Mouse (Mus musculus) hindbrain, postnatal 0 days (tissue): ENCODE data around the gene Ccdc167. TPM values are rescaled to one million over a fixed set of nuclear protein-coding genes. Genes with fewer than 3 reads are reported as not detected.

ENCODE experiments used
- ATAC-seq: fragments of 200-750 bp; cut with Nextera tagmentation; 2 replicates; pipeline ENCODE4 v1.8.0; 2017; ENCODE audit warnings: mild to moderate bottlenecking, moderate TSS enrichment, moderate library complexity
- DNase-seq: peaks from one replicate; pipeline ENCODE4 v3.0.0-alpha.2; 2015; ENCODE audit warnings: low spot score
- H3K27ac ChIP-seq: fragments of 300-500 bp; sonication (generic); 2 replicates; pipeline ENCODE4 v1.5.1; 2014; ENCODE audit warnings: mild to moderate bottlenecking
- H3K27me3 ChIP-seq: fragments of 300-500 bp; sonication (generic); 2 replicates; pipeline ENCODE4 v1.6.1; 2014; ENCODE audit warnings: low read length, mixed read lengths; ENCODE audit not compliant: insufficient read depth
- H3K36me3 ChIP-seq: fragments of 300-500 bp; sonication (generic); 2 replicates; pipeline ENCODE4 v1.6.1; 2014; ENCODE audit warnings: low read length, mixed read lengths; ENCODE audit not compliant: insufficient read depth
- H3K4me1 ChIP-seq: fragments of 300-500 bp; sonication (generic); 2 replicates; pipeline ENCODE4 v1.6.1; 2014; ENCODE audit warnings: antibody characterized with exemption, low read length, mixed read lengths; ENCODE audit not compliant: insufficient read depth
- H3K4me2 ChIP-seq: fragments of 300-500 bp; sonication (generic); 2 replicates; pipeline ENCODE4 v1.6.1; 2014; ENCODE audit warnings: low read depth, mild to moderate bottlenecking, low read length, moderate library complexity, mixed read lengths
- H3K4me3 ChIP-seq: fragments of 300-500 bp; sonication (generic); 2 replicates; pipeline ENCODE4 v1.5.1; 2014; ENCODE audit warnings: low read length
- H3K9ac ChIP-seq: fragments of 300-500 bp; sonication (generic); replicated peaks from 2 replicates; pipeline ENCODE4 v1.6.1; 2014; ENCODE audit warnings: mild to moderate bottlenecking, low read length, moderate library complexity, mixed read lengths
- H3K9me3 ChIP-seq: fragments of 300-500 bp; sonication (generic); 2 replicates; pipeline ENCODE4 v1.6.1; 2016; ENCODE audit warnings: low read length, mixed read lengths
- CTCF ChIP-seq: IDR thresholded peaks from 2 replicates; pipeline ENCODE4 v1.5.1; 2016; ENCODE audit warnings: antibody characterized with exemption, control low read depth, low read depth
- WGBS: fragments of 180-500 bp; shearing (Covaris S2); extraction: QIAGEN DNeasy Blood & Tissue Kit; methylation state at CpG from one replicate; pipeline ENCODE4 v1.1.7; 2014; 5-methylcytosine and 5-hydroxymethylcytosine counted together
- polyA plus RNA-seq: library from polyadenylated mRNA; unstranded; fragments of >200 nt; fragmentation: Nextera tagmentation; extraction: Ambion mirVana; gene quantifications from 2 replicates; pipeline ENCODE4 v1.2.1, GENCODE M21; 2015
- total RNA-seq: library from RNA; depleted of rRNA; stranded (reverse); fragments of >200 nt; gene quantifications from 2 replicates; pipeline ENCODE4 v1.2.3, GENCODE M21; 2014

The Ccdc167 gene
- total and polyA plus RNA-seq, 2 experiments from 2014 or later, result 9.7 to 9.8 TPM

- Histone ChIP-seq H3K36me3 (no peaks in the 10 kb centered on the region), H3K27me3 (no peaks in the 10 kb centered on the region), H3K4me2 (no peak overlapping the region), H3K9ac (no peak overlapping the region), H3K27ac (no peak overlapping the region), H3K4me3 (no peak overlapping the region), H3K9me3 (no peaks in the 10 kb centered on the region), H3K4me1 (no peaks in the 10 kb centered on the region; the same call in none of the 2 replicates)
- 66% methylated on average over 10 of the region's 10 CpGs for WGBS
- ATAC-seq (no peak), DNase-seq (no peak)
- no peak for TF ChIP-seq CTCF
Measured at GRCm38 (mm10) chr17:29756381-29756780, 39.5 kb upstream of the Ccdc167 start.

- WGBS, result 50% methylated on average over 4 of the region's 4 CpGs
- H3K4me1 ChIP-seq, result no peaks in the 10 kb centered on the region; the same call in none of the 2 replicates
- TF ChIP-seq CTCF, result no peak
- no peak overlapping the region for H3K27ac ChIP-seq
- H3K9ac ChIP-seq, result no peak overlapping the region
- H3K27me3 ChIP-seq, result no peaks in the 10 kb centered on the region
- ATAC-seq (no peak), DNase-seq (no peak)
- no peak overlapping the region for H3K4me3 ChIP-seq
- H3K36me3 ChIP-seq, result no peaks in the 10 kb centered on the region
- H3K9me3 ChIP-seq, result no peaks in the 10 kb centered on the region
- no peak overlapping the region for H3K4me2 ChIP-seq
Measured at GRCm38 (mm10) chr17:29754510-29754909, 37.7 kb upstream of the Ccdc167 start.

- no peak overlapping the region for H3K4me3 ChIP-seq
- no peak overlapping the region for H3K27ac ChIP-seq
- WGBS, result 69% methylated on average over 6 of the region's 6 CpGs
- H3K9ac ChIP-seq, result no peak overlapping the region
- ATAC-seq (no peak), DNase-seq (no peak)
- no peak for TF ChIP-seq CTCF
- H3K9me3 ChIP-seq, result no peaks in the 10 kb centered on the region
- H3K4me1 ChIP-seq, result no peaks in the 10 kb centered on the region
- H3K4me2 ChIP-seq, result no peak overlapping the region
- no peaks in the 10 kb centered on the region for H3K36me3 ChIP-seq
- H3K27me3 ChIP-seq, result no peaks in the 10 kb centered on the region
Measured at GRCm38 (mm10) chr17:29747466-29747865, 30.6 kb upstream of the Ccdc167 start.

GRCm38 (mm10) chr17:29737849-29738804, 21.3 kb upstream of the Ccdc167 start:
- peak; percentile 73 for TF ChIP-seq CTCF
- Histone ChIP-seq H3K27ac (0 out of 2 replicates have a peak overlapping the region, but pooled peaks have one; percentile 11), H3K9me3 (no peaks in the 10 kb centered on the region), H3K4me3 (no peak overlapping the region), H3K4me2 (peak overlapping the region; percentile 33; the same call in 1 of the 2 replicates), H3K9ac (no peak overlapping the region), H3K4me1 (peaks cover 16% of the 10 kb centered on the region), H3K36me3 (no peaks in the 10 kb centered on the region), H3K27me3 (no peaks in the 10 kb centered on the region)
- WGBS, result 22% methylated on average over 22 of the region's 22 CpGs
- peak; percentile 92 for DNase-seq
- peak; percentile 88 for ATAC-seq

- no peaks in the 10 kb centered on the region for H3K36me3 ChIP-seq
- no peaks in the 10 kb centered on the region for H3K27me3 ChIP-seq
- H3K9ac ChIP-seq, result no peak overlapping the region
- H3K27ac ChIP-seq, result 0 out of 2 replicates have a peak overlapping the region, but pooled peaks have one; percentile 34
- DNase-seq (peak; percentile 39), ATAC-seq (no peak)
- H3K9me3 ChIP-seq, result no peaks in the 10 kb centered on the region
- peaks cover 18% of the 10 kb centered on the region for H3K4me1 ChIP-seq
- no peak overlapping the region for H3K4me3 ChIP-seq
- no peak overlapping the region for H3K4me2 ChIP-seq
- 33% methylated on average over 15 of the region's 15 CpGs for WGBS
- no peak for TF ChIP-seq CTCF
Measured at GRCm38 (mm10) chr17:29736448-29737014, 19.7 kb upstream of the Ccdc167 start.

GRCm38 (mm10) chr17:29732522-29732921, 15.7 kb upstream of the Ccdc167 start:
- 68% methylated on average over 2 of the region's 2 CpGs for WGBS
- Histone ChIP-seq H3K9me3 (no peaks in the 10 kb centered on the region), H3K4me1 (peaks cover 22% of the 10 kb centered on the region; the same call in 1 of the 2 replicates), H3K27me3 (no peaks in the 10 kb centered on the region), H3K4me2 (no peak overlapping the region), H3K36me3 (no peaks in the 10 kb centered on the region), H3K4me3 (no peak overlapping the region), H3K9ac (no peak overlapping the region), H3K27ac (no peak overlapping the region)
- no peak for ATAC-seq
- DNase-seq, result no peak
- TF ChIP-seq CTCF, result no peak
